Mouse (Mus musculus) ES-E14 (cell line): ENCODE measurements around the gene Hist1h2aa.

Experiments used
- HCFC1 ChIP-seq: IDR thresholded peaks from 2 replicates; pipeline ENCODE4 v1.6.1; 2012; ENCODE audit warnings: low read length, inconsistent platforms, borderline replicate concordance; ENCODE audit not compliant: insufficient read depth
- MAFK ChIP-seq: IDR thresholded peaks from 2 replicates; pipeline ENCODE4 v1.6.1; 2014; ENCODE audit warnings: mild to moderate bottlenecking, low read depth, low read length, inconsistent platforms; ENCODE audit not compliant: insufficient read depth
- ZC3H11A ChIP-seq: IDR thresholded peaks from 2 replicates; pipeline ENCODE4 v1.6.1; 2012; ENCODE audit warnings: low read depth, mild to moderate bottlenecking, inconsistent platforms, low read length, borderline replicate concordance
- ZNF384 ChIP-seq: IDR thresholded peaks from 2 replicates; pipeline ENCODE4 v1.6.1; 2012; ENCODE audit warnings: low read depth, low read length, inconsistent platforms

GRCm38 (mm10) chr13:23928637-23929036 is 5.6 kb upstream of the Hist1h2aa start:
- TF ChIP-seq HCFC1 (no peak), MAFK (no peak), ZNF384 (no peak), ZC3H11A (no peak)
